Mouse (Mus musculus) left cerebral cortex, postnatal 10 days (tissue): Measurements from ENCODE around the gene Sav1. TPM values are rescaled to one million over a fixed set of nuclear protein-coding genes. Genes with fewer than 3 reads are reported as not detected.

ENCODE experiments used
- DNase-seq, 2 experiments: peaks; one replicate each; pipeline ENCODE4 v3.0.0; 2021 to 2022; ENCODE audit warnings: low spot score in 2 of 2, mixed read lengths in 1 of 2; ENCODE audit errors: extremely low spot score in 1 of 2
- intact Hi-C: fragments of 180-260 bp; cut with DNase I; formaldehyde crosslinking; loops from one replicate; pipeline ENCODE4 v1.15.1; 2025
- total RNA-seq, 2 experiments: library from RNA; stranded (reverse); gene quantifications; 2 replicates each; pipeline ENCODE4 v1.2.3; 2021

The Sav1 gene
- total RNA-seq, 2 experiments from 2014 or later: 19.4 to 19.8 TPM

DNA sequence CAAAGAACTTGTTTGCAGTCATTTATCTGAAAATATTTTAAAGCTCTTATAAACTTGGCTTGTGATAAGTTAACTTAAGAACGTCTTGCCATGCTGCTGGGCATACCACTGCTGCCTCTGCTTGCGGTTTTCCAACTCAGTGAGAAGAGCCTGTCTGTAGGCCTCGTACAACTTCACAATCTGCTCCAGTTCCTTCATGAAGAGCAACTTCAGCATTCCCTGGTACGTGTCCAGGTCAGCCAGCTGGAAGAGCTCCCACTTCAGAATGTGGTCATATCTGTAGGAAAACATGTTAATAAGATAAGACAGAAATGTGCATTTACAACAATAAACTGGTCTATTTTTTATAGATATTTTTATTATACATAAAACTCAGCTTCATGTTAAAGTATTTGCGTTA, 20.7 kb downstream of the Sav1 start:
- DNase-seq: no peak
- intact Hi-C loops: no loop called here

DNA sequence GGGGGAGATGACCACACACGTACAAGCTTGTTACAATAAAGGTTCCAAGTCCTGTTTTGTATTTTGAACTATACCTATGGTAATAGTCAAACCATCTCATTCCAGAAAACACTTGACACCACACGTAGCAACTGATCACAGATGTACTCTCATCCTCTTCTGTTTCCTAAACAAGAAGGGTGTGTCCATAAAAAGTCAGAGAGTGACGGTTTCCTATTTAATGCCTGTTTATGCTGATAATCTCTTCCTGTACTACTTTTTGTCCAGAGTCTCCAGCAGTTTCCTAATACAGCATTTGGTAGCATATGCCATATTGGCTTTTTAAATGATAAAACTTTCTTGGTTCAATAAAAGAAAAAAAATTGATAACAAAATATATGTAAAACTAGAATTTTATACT, 21.2 kb downstream of the Sav1 start:
- no peak for DNase-seq
- intact Hi-C loops: no loop called here

DNA sequence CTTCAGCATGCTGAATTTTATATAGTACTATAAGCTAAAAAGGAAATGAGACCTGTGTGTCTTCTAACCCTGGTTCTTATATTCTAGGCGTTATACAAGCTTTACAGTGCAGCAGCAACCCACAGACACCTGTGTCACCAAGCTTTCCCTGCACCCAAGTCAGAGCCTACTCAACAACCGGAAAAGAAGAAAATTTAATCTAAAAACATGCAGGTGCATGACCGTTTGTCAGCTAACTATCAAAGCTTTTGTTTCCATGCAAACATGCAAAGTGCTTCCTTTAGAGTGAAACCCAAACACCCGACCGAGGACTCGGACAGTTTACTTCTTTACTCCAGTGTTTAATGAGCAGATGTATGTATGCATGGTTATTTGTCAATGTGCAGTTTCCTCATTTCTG, 23.7 kb downstream of the Sav1 start:
- no peak for DNase-seq
- intact Hi-C loops: loop anchor here (5.0 kb wide), 1 partner anchor 99 kb away; no protein-coding TSS in a partner anchor

DNA sequence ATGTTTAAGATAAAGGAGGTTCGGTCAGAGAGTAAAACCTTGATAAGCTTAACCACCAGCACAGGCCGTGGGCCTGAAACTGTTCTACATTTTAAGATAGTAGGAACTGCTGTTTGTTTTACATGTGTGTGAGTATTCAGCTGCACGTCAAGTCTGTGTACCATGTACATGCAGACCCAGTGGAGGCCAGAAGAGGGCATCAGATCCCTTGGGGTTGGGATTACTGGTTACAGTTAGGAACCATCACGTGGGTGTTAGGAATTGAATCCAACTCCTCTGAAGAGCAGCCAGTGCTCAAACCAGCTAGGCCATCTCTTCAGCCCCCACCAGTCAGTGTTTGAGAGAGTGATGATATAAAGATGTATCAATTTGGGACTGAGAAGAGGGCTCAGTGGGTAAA, 24.3 kb downstream of the Sav1 start:
- intact Hi-C loops: loop anchor here (5.0 kb wide), 1 partner anchor 100 kb away; no protein-coding TSS in a partner anchor
- DNase-seq: peak; percentile 36 to 69

DNA sequence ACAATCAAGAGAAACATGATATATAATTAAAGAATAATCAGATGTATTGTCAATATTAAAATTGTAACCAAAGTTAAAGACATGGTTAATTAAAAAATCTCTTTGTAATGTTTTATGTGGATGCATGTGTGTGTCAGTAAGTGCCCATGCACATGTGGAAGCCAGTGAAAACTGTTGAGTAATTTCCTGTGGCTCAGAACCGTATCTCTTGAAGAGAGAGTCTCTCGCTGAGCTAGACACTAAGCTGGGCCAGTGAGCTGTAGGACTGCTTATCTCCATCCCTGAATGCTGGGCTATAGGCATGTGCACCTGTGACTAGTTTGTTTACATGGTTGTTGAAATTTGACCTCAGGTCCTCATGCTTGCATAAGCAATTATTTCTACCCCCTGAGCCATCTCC, 29.4 kb downstream of the Sav1 start:
- intact Hi-C loops: no loop called here
- DNase-seq: no peak

DNA sequence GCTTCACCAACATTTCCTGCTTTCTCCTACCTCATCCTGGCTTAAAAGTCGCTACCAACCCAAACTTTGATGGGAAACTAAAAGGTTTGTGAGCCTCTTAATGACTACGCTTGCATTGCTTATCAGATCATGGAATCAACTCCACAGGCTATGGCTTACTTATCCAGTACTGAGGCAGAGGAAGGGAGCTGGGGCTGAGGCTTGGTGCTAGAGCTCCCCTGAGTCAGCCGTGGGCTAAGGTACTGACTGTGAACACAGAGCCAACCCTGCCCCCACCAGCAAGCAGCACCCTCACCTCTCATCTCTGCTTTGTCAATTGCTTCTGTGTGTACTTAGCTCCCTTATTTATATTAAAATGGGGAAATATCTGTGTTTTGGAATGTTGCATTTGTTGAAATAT, 39.3 kb downstream of the Sav1 start:
- intact Hi-C loops: no loop called here
- no peak for DNase-seq

DNA sequence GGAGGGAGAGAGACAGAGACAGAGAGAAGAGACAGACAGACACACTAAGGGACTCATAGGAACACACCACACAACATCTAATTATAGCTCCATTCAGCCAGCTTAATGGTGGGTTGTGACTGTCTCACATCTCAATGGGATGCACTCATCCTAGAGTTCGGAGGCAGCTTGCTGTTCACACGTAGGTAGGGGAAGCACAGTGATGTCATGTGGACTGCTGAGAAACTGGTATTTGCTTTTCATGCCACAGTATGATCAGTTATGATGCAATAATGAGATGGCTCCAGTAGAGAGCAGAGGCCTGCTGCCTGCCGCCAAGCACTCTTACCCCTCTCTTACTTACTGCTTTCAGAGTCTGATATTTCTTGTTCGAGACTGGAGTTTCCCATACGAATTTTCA, 40.9 kb downstream of the Sav1 start:
- intact Hi-C loops: no loop called here
- no peak for DNase-seq

DNA sequence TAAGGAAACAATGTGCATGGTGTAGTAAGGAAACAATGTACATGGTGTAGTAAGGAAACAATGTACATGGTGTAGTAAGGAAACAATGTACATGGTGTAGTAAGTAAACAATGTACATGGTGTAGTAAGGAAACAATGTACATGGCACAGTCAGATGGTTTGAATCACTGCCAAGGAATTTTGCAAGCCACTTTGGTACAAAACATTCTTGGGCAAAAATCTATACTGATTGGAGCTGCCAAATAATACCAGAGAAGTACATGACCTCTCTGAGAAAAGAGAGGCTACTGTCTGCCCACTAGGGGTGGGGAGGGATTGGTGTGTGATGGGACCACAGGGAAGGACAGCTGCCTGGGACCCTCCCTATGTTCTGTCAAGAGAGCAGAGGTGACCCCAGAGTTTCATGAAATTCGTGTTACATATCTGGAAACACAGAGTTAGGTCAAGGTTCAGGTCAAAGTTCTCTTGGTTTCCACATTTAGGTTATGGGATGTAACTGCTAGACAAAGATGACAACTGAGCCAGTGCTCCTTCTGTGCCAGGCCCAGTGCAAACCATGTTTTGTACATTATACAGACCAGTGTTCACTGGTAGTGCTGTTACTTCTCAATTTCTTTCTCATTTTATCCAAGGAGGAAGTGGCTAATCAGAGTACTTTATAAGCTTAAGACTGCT, 45.0 kb downstream of the Sav1 start:
- no peak for DNase-seq
- intact Hi-C loops: no loop called here

DNA sequence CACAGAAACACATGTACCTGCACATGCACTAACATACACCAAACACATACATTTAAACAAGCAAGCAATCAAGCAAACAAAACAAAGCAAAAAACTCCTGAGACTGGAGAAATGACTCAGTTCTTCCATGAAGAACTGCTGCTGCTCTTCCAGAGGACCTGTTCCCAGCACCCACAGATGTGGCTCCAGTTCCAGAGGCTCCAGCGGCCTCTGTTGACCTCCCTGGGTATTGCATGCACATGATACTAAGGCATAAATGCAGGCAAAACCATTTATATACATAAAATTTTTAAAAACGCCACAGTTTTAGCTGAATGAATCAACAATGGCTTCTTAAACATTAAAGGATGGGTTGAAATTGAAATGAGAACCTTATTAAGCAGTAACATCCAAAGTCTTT, 47.5 kb downstream of the Sav1 start:
- intact Hi-C loops: no loop called here
- no peak for DNase-seq

DNA sequence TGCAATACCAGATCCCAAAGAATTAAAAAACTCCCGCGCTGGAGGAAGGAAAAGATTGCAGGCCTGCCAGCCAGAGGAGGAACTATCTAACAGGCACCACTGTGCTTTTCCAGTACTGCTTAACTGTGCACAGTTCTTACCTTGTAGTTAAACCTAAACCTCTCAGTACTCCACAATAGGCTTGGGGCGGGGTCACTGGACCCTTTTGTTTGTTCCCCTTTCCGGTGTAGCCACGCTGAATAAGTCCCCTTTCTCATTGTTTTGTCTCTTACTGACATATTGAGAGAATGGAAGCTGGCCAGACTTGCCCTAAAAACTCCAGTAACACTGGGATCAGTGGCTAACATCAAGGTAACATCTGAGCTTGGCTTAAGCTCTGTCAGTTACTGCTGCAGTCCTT, 49.1 kb downstream of the Sav1 start:
- DNase-seq: no peak
- intact Hi-C loops: no loop called here

DNA sequence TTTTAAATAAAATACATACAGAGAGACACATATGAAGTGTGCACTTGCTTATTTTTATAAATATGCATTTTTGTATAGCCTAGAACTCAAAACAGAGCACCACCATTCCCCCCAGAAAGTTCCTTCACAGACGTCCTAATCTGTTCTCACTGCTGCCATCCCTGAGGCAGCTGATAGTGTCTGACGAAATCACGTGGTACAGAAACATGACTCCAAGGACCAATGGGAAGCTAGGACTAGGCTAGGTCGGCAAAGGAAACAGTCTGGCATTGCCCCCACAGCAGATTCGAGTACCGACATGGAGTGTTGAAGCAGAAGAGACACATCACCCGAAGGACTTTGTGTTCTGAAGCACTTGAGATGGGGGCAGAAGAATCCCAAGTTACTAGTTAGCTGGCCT, 60.1 kb downstream of the Sav1 start:
- intact Hi-C loops: no loop called here
- no peak for DNase-seq

DNA sequence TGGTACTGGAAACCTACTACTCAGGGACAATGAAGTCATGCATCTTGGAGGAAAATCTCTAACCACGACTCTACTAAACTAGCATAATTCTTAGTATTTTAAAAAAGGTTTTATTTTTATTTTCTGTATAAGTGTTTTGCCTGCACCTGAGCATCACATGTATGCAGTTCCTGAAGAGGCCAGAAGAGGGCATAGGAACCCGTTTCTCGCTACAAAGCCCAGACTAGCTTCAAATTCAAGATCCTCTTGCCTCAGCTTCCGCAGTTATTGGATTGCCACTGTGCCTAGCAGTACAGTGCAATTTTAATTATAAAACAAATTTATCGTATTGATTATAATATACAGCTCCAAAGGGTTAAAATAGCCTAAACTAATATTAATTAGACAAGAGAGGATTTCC, 62.8 kb downstream of the Sav1 start:
- no peak for DNase-seq
- intact Hi-C loops: no loop called here

DNA sequence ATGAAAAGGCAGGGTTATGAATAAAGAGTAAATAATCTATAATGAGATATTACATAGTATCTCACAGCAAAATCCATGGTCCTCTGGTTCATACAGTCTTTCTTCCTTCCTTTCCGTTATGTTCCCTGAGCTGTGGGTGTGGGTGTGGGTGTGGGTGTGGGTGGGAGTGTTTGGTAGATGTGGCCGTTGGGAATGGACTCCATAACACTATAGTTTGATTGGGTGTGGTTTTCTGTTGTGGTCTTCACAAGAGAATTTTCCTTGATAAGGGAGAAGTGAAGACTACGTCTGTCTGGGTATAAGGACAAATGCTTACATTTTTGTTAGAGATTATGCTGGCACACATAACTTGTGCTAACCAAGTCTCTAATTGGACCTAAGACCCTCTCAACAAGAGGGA, 63.2 kb downstream of the Sav1 start:
- no peak for DNase-seq
- intact Hi-C loops: no loop called here

DNA sequence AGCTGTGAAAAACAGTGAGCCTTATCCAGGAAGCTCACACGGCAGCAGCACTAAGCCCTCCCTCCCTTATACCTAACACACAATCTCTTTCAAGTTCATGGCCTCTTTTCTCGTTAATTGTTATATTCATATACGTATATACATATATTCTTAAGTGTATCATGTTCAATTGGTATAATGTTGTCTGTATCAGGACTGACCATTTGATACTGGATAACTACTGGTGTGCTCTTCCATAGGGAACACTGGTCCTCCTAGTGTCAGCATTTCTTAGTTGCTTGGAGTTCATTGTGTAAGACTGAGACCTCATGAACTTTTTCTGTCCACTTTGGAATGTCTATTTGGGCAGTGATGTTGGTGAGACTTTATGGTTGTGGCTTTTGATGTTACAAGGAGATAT, 63.7 kb downstream of the Sav1 start:
- intact Hi-C loops: no loop called here
- DNase-seq: no peak

DNA sequence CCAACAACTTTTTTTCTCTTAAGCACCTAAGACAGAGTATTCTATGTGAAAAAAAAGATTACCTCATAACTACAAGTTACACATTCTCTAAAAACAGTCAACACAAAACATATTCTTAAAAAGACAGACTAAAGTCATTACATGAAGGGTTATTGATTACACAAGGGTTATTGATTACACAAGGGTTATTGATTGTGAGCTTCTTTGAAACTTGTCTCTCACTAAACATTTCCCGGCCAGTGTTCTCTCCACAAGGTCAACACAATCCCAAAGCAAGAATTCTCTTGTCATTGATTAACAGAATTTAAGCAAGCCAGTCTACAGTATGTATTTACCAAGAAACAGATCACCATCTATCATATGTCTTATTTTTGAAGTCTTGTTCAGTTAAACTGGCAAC, 64.7 kb downstream of the Sav1 start:
- DNase-seq: no peak
- intact Hi-C loops: no loop called here

DNA sequence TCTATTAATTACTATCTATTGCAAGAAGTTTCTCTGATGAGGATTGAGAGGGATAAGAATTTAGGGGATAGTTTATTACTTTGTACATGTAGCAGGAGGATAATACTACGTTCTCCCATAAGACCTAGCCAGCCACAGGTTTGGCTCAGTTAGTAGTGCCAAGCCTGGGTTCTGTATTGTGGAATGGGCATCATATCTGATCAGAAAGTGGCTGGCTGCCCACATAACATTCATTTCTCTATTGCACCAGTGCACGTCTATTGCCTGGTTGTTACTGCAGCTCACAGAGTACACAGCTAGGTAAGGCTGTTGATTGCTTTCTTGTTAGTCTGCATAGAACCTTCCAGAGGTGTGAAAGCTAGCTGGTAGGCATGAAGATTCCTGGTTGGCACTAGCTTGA, 68.9 kb downstream of the Sav1 start:
- intact Hi-C loops: no loop called here
- DNase-seq: no peak

Other genes starting within 250 kb of the Sav1 start
- 10 to 100 TPM; 43.7 to 43.8 TPM for gene Cdkl1, start 195.7 kb downstream of the Sav1 start, total RNA-seq
- gene Atl1, start 94.4 kb downstream of the Sav1 start, total RNA-seq: 100 to 1,000 TPM; 225 to 235 TPM
- 10 to 100 TPM; 39.2 to 40.4 TPM for gene Map4k5, start 93.8 kb downstream of the Sav1 start, total RNA-seq
- gene Nin, start 126.7 kb upstream of the Sav1 start, total RNA-seq: 10 to 100 TPM; 49.2 to 51.8 TPM
- not detected for gene Abhd12b, start 167.1 kb upstream of the Sav1 start, total RNA-seq
- 1 to 10 TPM; 2.9 to 4.4 TPM for gene Pygl, start 244.5 kb upstream of the Sav1 start, total RNA-seq